Mouse (Mus musculus): ENCODE data around the gene Nfe2. TPM values are rescaled to one million over a fixed set of nuclear protein-coding genes. Genes with fewer than 3 reads are reported as not detected.
"Not testable (repeated sequence)": the region's sequence is repeated elsewhere in the genome, so short reads cannot be mapped to it uniquely, and the experiment has no call there.

The Nfe2 gene
- polyA plus RNA-seq, 2 experiments, result 175 to 178 TPM

- H3K36me3 ChIP-seq (replicated peaks; ENCODE audit: control insufficient read depth, insufficient read depth, low read depth), result peaks cover 90% of the 10 kb centered on the region
- no peak overlapping the region for H3K9ac ChIP-seq (replicated peaks)
- peak overlapping the region; percentile 44 for H3K4me2 ChIP-seq (ENCODE audit: low read depth)
- H3K4me1 ChIP-seq (replicated peaks; ENCODE audit: control insufficient read depth in 2 of 2, insufficient read depth in 2 of 2, low read length in 1 of 2), result peaks cover 27 to 40% of the 10 kb centered on the region in 2 experiments
- ATAC-seq (ENCODE audit: insufficient read depth) (no peak), DNase-seq (ENCODE audit: low read depth in 3 of 3, low spot score in 3 of 3) (no peak)
- H3K4me3 ChIP-seq (ENCODE audit: insufficient read depth in 1 of 2, low read depth in 2 of 2, low read length in 2 of 2), result peak overlapping the region in 1 of 2 experiments; percentile 38; a peak in 2 of 4 replicates
- TF ChIP-seq EP300 (IDR thresholded peaks at IDR 0.05; ENCODE audit: low read depth), result no peak; the same call in 1 of the 2 replicates
- H3K27me3 ChIP-seq (ENCODE audit: control insufficient read depth, insufficient read depth, low read length), result no peaks in the 10 kb centered on the region
- H3K27ac ChIP-seq, result peak overlapping the region; percentile 57
- no peaks in the 10 kb centered on the region for H3K9me3 ChIP-seq (ENCODE audit: control insufficient read depth, low read length)
Measured at GRCm38 (mm10) chr15:103247782-103248400, 10.3 kb downstream of the Nfe2 start.

DNA sequence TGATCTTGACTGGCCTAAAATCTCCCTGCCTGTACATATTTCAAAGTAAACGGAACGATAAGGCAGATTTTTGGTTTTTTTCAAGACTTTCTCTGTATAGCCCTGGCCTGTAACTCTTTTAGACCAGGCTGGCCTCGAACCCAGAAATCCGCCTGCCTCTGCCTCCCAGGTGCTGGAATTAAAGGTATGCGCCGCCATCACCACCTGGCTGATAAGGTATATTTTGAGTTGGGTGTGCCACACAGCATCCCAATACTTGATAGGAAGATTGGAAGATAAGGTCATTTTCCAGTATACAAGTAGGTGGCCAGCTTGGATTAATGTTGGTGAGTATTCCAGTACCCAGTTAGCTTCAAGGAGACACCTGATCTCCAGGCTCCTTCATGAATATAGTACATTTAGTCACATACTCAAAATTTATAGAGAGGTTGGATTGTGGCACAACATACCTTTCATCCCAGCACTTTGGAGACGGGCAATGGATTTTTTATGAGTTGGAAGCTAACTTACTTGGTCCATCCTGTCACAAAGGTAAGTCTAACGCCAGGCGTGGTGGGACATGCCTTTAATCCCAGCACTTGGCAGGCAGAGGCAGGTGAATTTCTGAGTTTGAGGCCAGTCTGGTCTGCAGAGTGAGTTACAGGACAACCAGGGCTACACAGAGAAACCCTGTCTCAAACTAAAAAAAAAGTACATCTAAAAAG is 11.0 kb downstream of the Nfe2 start:
- peak overlapping the region; percentile 44 for H3K4me2 ChIP-seq (ENCODE audit: low read depth)
- no peaks in the 10 kb centered on the region for H3K27me3 ChIP-seq (ENCODE audit: control insufficient read depth, insufficient read depth, low read length)
- DNase-seq (ENCODE audit: low read depth in 3 of 3, low spot score in 3 of 3), result no peak
- WGBS (ENCODE audit: insufficient replicate concordance), result 64% methylated on average over 9 of the region's 9 CpGs
- ATAC-seq (ENCODE audit: insufficient read depth), result no peak
- H3K4me1 ChIP-seq (replicated peaks; ENCODE audit: control insufficient read depth in 2 of 2, insufficient read depth in 2 of 2, low read length in 1 of 2), result peaks cover 23 to 37% of the 10 kb centered on the region in 2 experiments
- H3K4me3 ChIP-seq (ENCODE audit: insufficient read depth in 1 of 2, low read depth in 2 of 2, low read length in 2 of 2), result peak overlapping the region in 1 of 2 experiments; percentile 38; a peak in 2 of 4 replicates
- no peak overlapping the region; the same call in 1 of the 2 replicates for H3K9ac ChIP-seq (replicated peaks)
- TF ChIP-seq EP300 (IDR thresholded peaks at IDR 0.05; ENCODE audit: low read depth), result peak; percentile 13; the same call in 1 of the 2 replicates
- TF ChIP-seq CTCF (IDR thresholded peaks at IDR 0.05; ENCODE audit: low read depth), result no peak
- H3K27ac ChIP-seq, result peak overlapping the region; percentile 57
- H3K9me3 ChIP-seq (ENCODE audit: control insufficient read depth, low read length), result no peaks in the 10 kb centered on the region
- H3K36me3 ChIP-seq (replicated peaks; ENCODE audit: control insufficient read depth, insufficient read depth, low read depth), result peaks cover 91% of the 10 kb centered on the region

- no peaks in the 10 kb centered on the region for H3K27me3 ChIP-seq (ENCODE audit: control insufficient read depth, insufficient read depth, low read length)
- peak overlapping the region in 1 of 2 experiments; percentile 22; a peak in 2 of 4 replicates for H3K4me3 ChIP-seq (ENCODE audit: insufficient read depth in 1 of 2, low read depth in 2 of 2, low read length in 2 of 2)
- ATAC-seq (ENCODE audit: insufficient read depth), result peak; percentile 42
- WGBS (ENCODE audit: insufficient replicate concordance), result 31% methylated on average over 6 of the region's 6 CpGs
- TF ChIP-seq CTCF (IDR thresholded peaks at IDR 0.05; ENCODE audit: low read depth) (no peak), EP300 (IDR thresholded peaks at IDR 0.05; ENCODE audit: low read depth) (peak; percentile 23; the same call in 1 of the 2 replicates)
- H3K4me2 ChIP-seq (ENCODE audit: low read depth), result peak overlapping the region; percentile 61
- peaks cover 92% of the 10 kb centered on the region for H3K36me3 ChIP-seq (replicated peaks; ENCODE audit: control insufficient read depth, insufficient read depth, low read depth)
- no peaks in the 10 kb centered on the region for H3K9me3 ChIP-seq (ENCODE audit: control insufficient read depth, low read length)
- H3K27ac ChIP-seq, result peak overlapping the region; percentile 35
- H3K4me1 ChIP-seq (replicated peaks; ENCODE audit: control insufficient read depth in 2 of 2, insufficient read depth in 2 of 2, low read length in 1 of 2), result peaks cover 15 to 22% of the 10 kb centered on the region in 2 experiments
- DNase-seq (ENCODE audit: low read depth in 3 of 3, low spot score in 3 of 3), result no peak
- no peak overlapping the region; the same call in 1 of the 2 replicates for H3K9ac ChIP-seq (replicated peaks)
Measured at GRCm38 (mm10) chr15:103245616-103246015, 12.6 kb downstream of the Nfe2 start.

- Histone ChIP-seq H3K4me1 (replicated peaks; ENCODE audit: control insufficient read depth in 2 of 2, insufficient read depth in 2 of 2, low read length in 1 of 2) (peaks cover 11 to 18% of the 10 kb centered on the region in 2 experiments), H3K27ac (peak overlapping the region; percentile 40), H3K4me3 (ENCODE audit: insufficient read depth in 1 of 2, low read depth in 2 of 2, low read length in 2 of 2) (peak overlapping the region; percentile 82 to 95), H3K9me3 (ENCODE audit: control insufficient read depth, low read length) (no peaks in the 10 kb centered on the region), H3K4me2 (ENCODE audit: low read depth) (peak overlapping the region; percentile 71), H3K27me3 (ENCODE audit: control insufficient read depth, insufficient read depth, low read length) (no peaks in the 10 kb centered on the region), H3K9ac (replicated peaks) (peak overlapping the region; percentile 88), H3K36me3 (replicated peaks; ENCODE audit: control insufficient read depth, insufficient read depth, low read depth) (peaks cover 66% of the 10 kb centered on the region)
- DNase-seq (ENCODE audit: low read depth in 3 of 3, low spot score in 3 of 3) (no peak), ATAC-seq (ENCODE audit: insufficient read depth) (no peak)
- TF ChIP-seq EP300 (IDR thresholded peaks at IDR 0.05; ENCODE audit: low read depth) (no peak), CTCF (IDR thresholded peaks at IDR 0.05; ENCODE audit: low read depth) (no peak)
- 33% methylated on average over 8 of the region's 8 CpGs for WGBS (ENCODE audit: insufficient replicate concordance)
Measured at GRCm38 (mm10) chr15:103242885-103243284, 15.3 kb downstream of the Nfe2 start.

DNA sequence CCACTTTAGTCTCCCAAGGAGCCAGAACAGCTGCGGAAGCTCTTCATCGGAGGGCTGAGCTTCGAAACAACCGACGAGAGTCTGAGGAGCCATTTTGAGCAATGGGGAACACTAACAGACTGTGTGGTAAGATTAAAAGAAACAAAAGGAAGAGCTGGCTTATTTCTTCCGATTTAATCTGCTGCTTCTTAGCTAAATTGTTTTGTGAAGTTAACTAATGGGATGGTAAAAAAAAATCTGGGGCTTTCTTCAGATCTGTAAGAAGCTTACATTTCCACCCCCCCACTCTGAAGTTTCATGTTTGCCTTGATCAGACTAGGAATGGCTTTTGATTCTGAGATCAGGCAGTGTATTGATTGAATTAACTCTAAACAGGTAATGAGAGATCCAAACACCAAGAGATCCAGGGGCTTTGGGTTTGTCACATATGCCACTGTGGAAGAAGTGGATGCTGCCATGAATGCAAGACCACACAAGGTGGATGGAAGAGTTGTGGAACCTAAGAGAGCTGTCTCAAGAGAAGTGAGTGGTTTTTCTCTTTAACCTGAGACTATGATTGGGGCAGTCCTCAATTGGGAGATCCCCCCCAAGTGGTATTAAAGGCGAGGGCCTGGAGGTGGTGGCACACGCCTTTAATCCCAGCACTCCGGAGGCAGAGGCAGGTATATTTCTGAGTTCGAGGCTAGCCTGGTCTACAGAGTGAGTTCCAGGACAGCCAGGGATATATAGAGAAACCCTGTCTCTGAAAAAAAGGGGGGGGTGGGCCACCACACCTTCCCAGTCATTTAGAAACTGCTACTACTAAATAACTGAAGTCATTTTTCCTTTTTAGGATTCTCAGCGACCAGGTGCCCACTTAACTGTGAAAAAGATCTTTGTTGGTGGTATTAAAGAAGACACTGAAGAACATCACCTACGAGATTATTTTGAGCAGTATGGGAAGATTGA is 16.9 kb downstream of the Nfe2 start:
- WGBS (ENCODE audit: insufficient replicate concordance), result 1% methylated on average over 12 of the region's 12 CpGs
- peaks cover 11 to 22% of the 10 kb centered on the region in 2 experiments for H3K4me1 ChIP-seq (replicated peaks; ENCODE audit: control insufficient read depth in 2 of 2, insufficient read depth in 2 of 2, low read length in 1 of 2)
- H3K4me3 ChIP-seq (ENCODE audit: insufficient read depth in 1 of 2, low read depth in 2 of 2, low read length in 2 of 2), result peak overlapping the region; percentile 82 to 95
- H3K27me3 ChIP-seq (ENCODE audit: control insufficient read depth, insufficient read depth, low read length); H3K9me3 ChIP-seq (ENCODE audit: control insufficient read depth, low read length); DNase-seq (ENCODE audit: low read depth in 3 of 3, low spot score in 3 of 3); ATAC-seq (ENCODE audit: insufficient read depth): not testable (repeated sequence)
- H3K4me2 ChIP-seq (ENCODE audit: low read depth), result peak overlapping the region; percentile 71
- H3K27ac ChIP-seq, result peak overlapping the region; percentile 79
- peak overlapping the region; percentile 88 for H3K9ac ChIP-seq (replicated peaks)
- peaks cover 52% of the 10 kb centered on the region for H3K36me3 ChIP-seq (replicated peaks; ENCODE audit: control insufficient read depth, insufficient read depth, low read depth)

All from liver, embryonic 14.5 days (tissue).